Mouse (Mus musculus) cerebral cortex, adult 2 months (tissue): Measurements from ENCODE around the gene Gm10378.

Experiments
- WGBS: fragments of 180-500 bp; shearing (Covaris S2); methylation state at CpG from one replicate; pipeline ENCODE4 v1.1.7; 2018; 5-methylcytosine and 5-hydroxymethylcytosine counted together

Gm10378 gene

DNA sequence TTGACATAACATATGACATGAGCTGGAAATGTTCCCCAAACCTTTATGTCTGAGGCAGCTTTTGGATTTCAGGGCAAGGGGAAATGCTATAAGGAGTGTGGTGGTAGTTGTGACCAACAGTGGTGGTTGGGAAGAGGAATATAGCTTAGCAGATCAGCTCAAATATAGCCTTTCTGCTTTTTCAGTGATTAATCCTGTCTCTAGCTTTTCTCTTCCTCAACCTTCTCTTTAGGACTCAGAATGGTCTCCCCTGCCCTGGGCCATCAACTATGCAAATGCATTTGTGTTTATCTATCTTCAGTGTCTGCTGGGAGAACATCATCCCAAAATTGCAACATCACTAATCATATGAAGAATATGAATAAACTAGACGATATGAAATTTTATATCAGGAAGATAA, at the start of gene Gm10378:
Gm10378 (plus strand) TSS at position 301 of the 400 bp plus-strand sequence.
- no CpG with 5 or more reads among the region's 1 CpGs for WGBS

- WGBS: 88% methylated on average over 1 of the region's 2 CpGs
These were observed 13.9 kb upstream of the Gm10378 start, which contains the start of gene Gm3633 for GRCm38 (mm10) chr14:42641817-42642216. Gene Gm3633, minus strand, starts transcription at chr14:42641917.
